Mouse (Mus musculus) limb, embryonic 11.5 days (tissue): ENCODE measurements at regions not wholly inside any gene's neighbourhood (a gene's known extent, or its start where the extent isn't known, plus 50 kb on each side); places are given as distances from the start of the nearest gene placed in this dataset. TPM values are rescaled to one million over a fixed set of nuclear protein-coding genes. Genes with fewer than 3 reads are reported as not detected.

ENCODE experiments used
- ATAC-seq: fragments of 200-750 bp; cut with Nextera tagmentation; 2 replicates; pipeline ENCODE4 v1.8.0; 2017; ENCODE audit warnings: low read depth; ENCODE audit not compliant: insufficient number of reproducible peaks, low FRiP score, low TSS enrichment
- DNase-seq: peaks from one replicate; pipeline ENCODE4 v3.0.0-alpha.2; 2015; ENCODE audit warnings: low spot score
- H3K27ac ChIP-seq: fragments of 300-500 bp; sonication (generic); replicated peaks from 2 replicates; pipeline ENCODE4 v1.5.1; 2014; ENCODE audit warnings: low read depth, mild to moderate bottlenecking, low read length
- H3K27me3 ChIP-seq: fragments of 300-500 bp; sonication (generic); 2 replicates; pipeline ENCODE4 v1.6.1; 2014; ENCODE audit warnings: mild to moderate bottlenecking, low read length, mixed read lengths; ENCODE audit not compliant: control insufficient read depth, insufficient read depth
- H3K36me3 ChIP-seq: fragments of 300-500 bp; sonication (generic); 2 replicates; pipeline ENCODE4 v1.6.1; 2014; ENCODE audit warnings: mild to moderate bottlenecking, low read length, moderate library complexity, mixed read lengths; ENCODE audit not compliant: control insufficient read depth, insufficient read depth
- H3K4me1 ChIP-seq: fragments of 300-500 bp; sonication (generic); 2 replicates; pipeline ENCODE4 v1.6.1; 2014; ENCODE audit warnings: low read length, mixed read lengths; ENCODE audit not compliant: control insufficient read depth, insufficient read depth
- H3K4me2 ChIP-seq: fragments of 300-500 bp; sonication (generic); 2 replicates; pipeline ENCODE4 v1.6.1; 2014; ENCODE audit warnings: low read depth, mild to moderate bottlenecking, moderate library complexity; ENCODE audit not compliant: severe bottlenecking
- H3K4me3 ChIP-seq: fragments of 300-500 bp; sonication (generic); 2 replicates; pipeline ENCODE4 v1.5.1; 2014; ENCODE audit warnings: low read depth, low read length
- H3K9ac ChIP-seq: fragments of 300-500 bp; sonication (generic); 2 replicates; pipeline ENCODE4 v1.6.1; 2014; ENCODE audit warnings: mild to moderate bottlenecking, low read length
- H3K9me3 ChIP-seq: fragments of 300-500 bp; sonication (generic); 2 replicates; pipeline ENCODE4 v1.6.1; 2016; ENCODE audit warnings: low read length; ENCODE audit not compliant: control insufficient read depth
- WGBS: fragments of 180-500 bp; shearing (Covaris S2); extraction: QIAGEN DNeasy Blood & Tissue Kit; methylation state at CpG from one replicate; pipeline ENCODE4 v1.1.7; 2014; 5-methylcytosine and 5-hydroxymethylcytosine counted together
- microRNA-seq: library from miRNA; unstranded; fragments of <30 nt; microRNA quantifications from one replicate; pipeline ENCODE4, GENCODE M21; 2016

- no peak overlapping the region for H3K27ac ChIP-seq
- no peak for ATAC-seq
- no peaks in the 10 kb centered on the region for H3K27me3 ChIP-seq
- DNase-seq = no peak
- no peak overlapping the region for H3K4me2 ChIP-seq
- no peaks in the 10 kb centered on the region for H3K4me1 ChIP-seq
- no peak overlapping the region for H3K4me3 ChIP-seq
- WGBS = 36% methylated on average over 2 of the region's 2 CpGs
- no peaks in the 10 kb centered on the region for H3K36me3 ChIP-seq
- no peak overlapping the region for H3K9ac ChIP-seq
- no peaks in the 10 kb centered on the region for H3K9me3 ChIP-seq
These were observed 247.0 kb downstream of the S1pr1 start for GRCm38 (mm10) chr3:115467850-115468249.

DNA sequence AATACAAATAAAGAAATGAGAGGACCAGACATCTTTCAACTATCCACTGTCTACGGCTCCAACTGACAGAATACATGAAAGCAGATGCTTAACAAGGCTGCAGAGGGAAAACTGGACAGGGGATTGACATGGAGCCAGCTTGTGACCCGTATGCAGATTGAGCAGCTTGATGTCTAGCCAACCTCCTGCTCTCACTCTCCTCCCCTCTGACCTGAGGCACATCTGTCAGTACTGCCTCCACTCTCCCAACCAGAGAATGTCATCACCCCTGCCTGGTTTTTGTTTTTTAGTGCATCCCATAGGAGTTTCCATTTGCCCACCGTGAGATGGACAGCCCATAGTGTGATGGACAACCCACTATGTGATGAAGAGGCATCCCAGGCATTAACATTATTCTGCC, 252.2 kb downstream of the S1pr1 start:
- Histone ChIP-seq H3K4me2 (no peak overlapping the region), H3K27ac (no peak overlapping the region), H3K4me3 (no peak overlapping the region), H3K9ac (no peak overlapping the region), H3K9me3 (no peaks in the 10 kb centered on the region), H3K4me1 (no peaks in the 10 kb centered on the region), H3K27me3 (no peaks in the 10 kb centered on the region), H3K36me3 (no peaks in the 10 kb centered on the region)
- 71% methylated on average over 3 of the region's 3 CpGs for WGBS
- DNase-seq (no peak), ATAC-seq (no peak)

Small RNAs in the stretch of these regions (microRNA-seq; reads per million reads assigned to microRNA genes)
- not detected for gene Gm25347
